ENCODE assay signal across 25 mouse cellular contexts in the genomic region with DNA sequence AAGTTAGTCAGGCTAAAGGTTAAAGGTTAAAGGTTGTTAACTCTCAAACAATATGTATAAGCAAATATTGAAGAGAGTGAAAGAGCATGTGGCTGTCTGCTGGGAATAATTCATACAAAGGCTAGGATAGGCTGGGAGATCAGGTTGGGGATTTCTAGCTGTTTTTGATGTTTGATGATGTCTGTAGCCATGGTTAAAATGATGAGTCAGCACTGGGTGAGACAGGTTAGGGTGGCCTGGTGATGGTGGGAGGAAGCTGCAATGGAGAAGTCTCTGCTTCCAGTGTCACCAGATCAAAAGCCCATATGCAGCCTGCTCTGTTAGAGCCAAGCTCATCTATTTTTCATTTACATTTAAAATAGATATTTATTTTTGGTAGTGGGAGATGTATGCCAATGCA.
"Had no signal": no experiment of that assay in that cellular context is flagged by ENCODE, and none has a peak within 500 bp of the region (broad histone marks: within the 10 kb centered on the region; RNA-seq: fewer than 3 reads in every experiment).

No protein-coding gene starts in this region.

- DNase-seq: cerebellum, adult 9-10 months; cerebellum, adult 9-11 months; cerebellum, postnatal 10 days; cerebellum, postnatal 14 days; cerebellum, postnatal 25 days; cerebellum, postnatal 36 days; embryo, embryonic 11 days; forebrain, postnatal 0 days; gastrocnemius, adult 2 months; gastrocnemius, postnatal 10 days; gastrocnemius, postnatal 14 days; gastrocnemius, postnatal 25 days; gastrocnemius, postnatal 36 days; heart, adult 2 months had no signal

- H3K9me3 ChIP-seq: embryonic facial prominence, embryonic 10.5 days; embryonic facial prominence, embryonic 12.5 days; embryonic facial prominence, embryonic 13.5 days; embryonic facial prominence, embryonic 15.5 days; forebrain, embryonic 10.5 days; forebrain, embryonic 12.5 days; forebrain, embryonic 13.5 days; forebrain, embryonic 15.5 days had no signal

- H3K9ac ChIP-seq: embryonic facial prominence, embryonic 12.5 days; embryonic facial prominence, embryonic 13.5 days; embryonic facial prominence, embryonic 15.5 days; forebrain, embryonic 12.5 days; forebrain, embryonic 13.5 days; forebrain, embryonic 15.5 days; forebrain, postnatal 0 days had no signal

- H3K4me3 ChIP-seq: embryonic facial prominence, embryonic 10.5 days; embryonic facial prominence, embryonic 12.5 days; embryonic facial prominence, embryonic 13.5 days; embryonic facial prominence, embryonic 15.5 days; erythroblast, embryonic 14.5 days; forebrain, embryonic 10.5 days; forebrain, embryonic 12.5 days; forebrain, embryonic 13.5 days; forebrain, embryonic 15.5 days; gastrocnemius, adult 2 months; heart, adult 2 months had no signal

- H3K4me2 ChIP-seq: embryonic facial prominence, embryonic 12.5 days; embryonic facial prominence, embryonic 13.5 days; embryonic facial prominence, embryonic 15.5 days; forebrain, embryonic 12.5 days; forebrain, embryonic 13.5 days; forebrain, embryonic 15.5 days had no signal

- H3K27ac ChIP-seq: embryonic facial prominence, embryonic 10.5 days; embryonic facial prominence, embryonic 12.5 days; embryonic facial prominence, embryonic 13.5 days; embryonic facial prominence, embryonic 15.5 days; forebrain, embryonic 10.5 days; forebrain, embryonic 12.5 days; forebrain, embryonic 13.5 days; forebrain, embryonic 15.5 days; gastrocnemius, adult 2 months; heart, adult 2 months had no signal

- H3K27me3 ChIP-seq: embryonic facial prominence, embryonic 12.5 days; embryonic facial prominence, embryonic 13.5 days; embryonic facial prominence, embryonic 15.5 days; forebrain, embryonic 12.5 days; forebrain, embryonic 13.5 days; forebrain, embryonic 15.5 days had no signal

- ATAC-seq: forebrain, embryonic 13.5 days; forebrain, embryonic 14.5 days; forebrain, embryonic 15.5 days; forebrain, embryonic 16.5 days; forebrain, postnatal 0 days had no signal
